Mouse (Mus musculus): ENCODE measurements around the gene Eif4e1b. TPM values are rescaled to one million over a fixed set of nuclear protein-coding genes. Genes with fewer than 3 reads are reported as not detected.
A peak's percentile ranks its signal among the peaks of the same experiment; 100 is the strongest.

The Eif4e1b gene
- polyA plus RNA-seq, 1 experiment from 2014 or later = not detected

DNA sequence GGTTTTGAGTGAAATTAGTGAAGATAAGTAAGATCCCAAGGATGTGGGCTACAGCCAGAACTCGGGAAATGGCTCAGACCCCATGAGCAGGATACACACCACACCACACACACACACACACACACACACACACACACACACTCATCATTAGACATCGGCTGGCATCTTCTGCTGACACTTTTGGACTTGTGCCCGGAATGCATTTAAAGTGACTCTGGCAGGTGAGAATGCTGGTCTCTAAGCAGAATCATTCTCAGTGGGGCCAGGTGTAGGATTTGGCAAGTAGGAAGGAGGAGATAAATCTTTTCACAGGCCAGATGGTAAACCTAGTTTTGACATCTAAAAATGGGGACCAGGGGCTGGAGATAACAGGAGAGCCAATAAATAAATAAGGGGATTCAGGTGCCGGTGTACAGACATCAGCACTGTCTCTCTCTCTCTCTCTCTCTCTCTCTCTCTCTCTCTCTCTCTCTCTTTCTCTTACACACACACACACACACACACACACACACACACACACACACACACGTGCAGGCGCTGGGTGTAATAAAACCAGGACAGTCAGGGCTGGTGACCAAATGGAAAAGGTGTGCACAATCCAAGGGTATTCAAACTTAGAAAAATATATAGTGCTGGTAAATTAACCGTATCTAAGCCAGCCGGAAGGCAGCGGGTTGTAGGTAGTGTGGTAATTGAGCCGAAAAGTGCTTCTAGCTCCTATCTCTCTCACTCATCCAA, 26.5 kb upstream of the Eif4e1b start:
- Histone ChIP-seq H3K4me1 (ENCODE audit: control insufficient read depth, insufficient read depth, low read length) (peaks cover 46% of the 10 kb centered on the region), H3K4me2 (ENCODE audit: low read length) (peak overlapping the region; percentile 85), H3K4me3 (ENCODE audit: low read depth, low read length) (peak overlapping the region; percentile 42), H3K36me3 (ENCODE audit: control insufficient read depth, insufficient read depth, low read length) (no peaks in the 10 kb centered on the region), H3K9ac (ENCODE audit: low read length) (peak overlapping the region; percentile 59), H3K27ac (ENCODE audit: low read depth, low read length) (peak overlapping the region; percentile 94), H3K9me3 (replicated peaks; ENCODE audit: control insufficient read depth, low read length) (no peaks in the 10 kb centered on the region), H3K27me3 (replicated peaks; ENCODE audit: control insufficient read depth, insufficient read depth, low read length) (no peaks in the 10 kb centered on the region)
- 35% methylated on average over 10 of the region's 10 CpGs for WGBS
- DNase-seq (ENCODE audit: low spot score) (peak; percentile 80), ATAC-seq (no peak; the same call in 1 of the 2 replicates)

- Histone ChIP-seq H3K36me3 (ENCODE audit: control insufficient read depth, insufficient read depth, low read length) (no peaks in the 10 kb centered on the region), H3K27ac (ENCODE audit: low read depth, low read length) (peak overlapping the region; percentile 94), H3K9me3 (replicated peaks; ENCODE audit: control insufficient read depth, low read length) (no peaks in the 10 kb centered on the region), H3K4me1 (ENCODE audit: control insufficient read depth, insufficient read depth, low read length) (peaks cover 46% of the 10 kb centered on the region), H3K9ac (ENCODE audit: low read length) (peak overlapping the region; percentile 59), H3K27me3 (replicated peaks; ENCODE audit: control insufficient read depth, insufficient read depth, low read length) (no peaks in the 10 kb centered on the region; the same call in 1 of the 2 replicates), H3K4me2 (ENCODE audit: low read length) (peak overlapping the region; percentile 85), H3K4me3 (ENCODE audit: low read depth, low read length) (peak overlapping the region; percentile 42)
- under 1% methylated on average over 43 of the region's 43 CpGs for WGBS
- peak; percentile 85 for ATAC-seq
- DNase-seq (ENCODE audit: low spot score) = peak; percentile 97
Measured at GRCm38 (mm10) chr13:54758045-54758755, 25.6 kb upstream of the Eif4e1b start.

GRCm38 (mm10) chr13:54758756-54759470, 24.9 kb upstream of the Eif4e1b start:
- peaks cover 46% of the 10 kb centered on the region for H3K4me1 ChIP-seq (ENCODE audit: control insufficient read depth, insufficient read depth, low read length)
- peak overlapping the region; percentile 42 for H3K4me3 ChIP-seq (ENCODE audit: low read depth, low read length)
- H3K4me2 ChIP-seq (ENCODE audit: low read length) = peak overlapping the region; percentile 85
- H3K9ac ChIP-seq (ENCODE audit: low read length) = peak overlapping the region; percentile 45; the same call in 1 of the 2 replicates
- peaks cover 5% of the 10 kb centered on the region; the same call in 1 of the 2 replicates for H3K27me3 ChIP-seq (replicated peaks; ENCODE audit: control insufficient read depth, insufficient read depth, low read length)
- DNase-seq (ENCODE audit: low spot score) = no peak
- ATAC-seq = no peak
- under 1% methylated on average over 29 of the region's 29 CpGs for WGBS
- H3K9me3 ChIP-seq (replicated peaks; ENCODE audit: control insufficient read depth, low read length) = no peaks in the 10 kb centered on the region
- no peaks in the 10 kb centered on the region for H3K36me3 ChIP-seq (ENCODE audit: control insufficient read depth, insufficient read depth, low read length)
- peak overlapping the region; percentile 94 for H3K27ac ChIP-seq (ENCODE audit: low read depth, low read length)

- no peaks in the 10 kb centered on the region for H3K9me3 ChIP-seq (replicated peaks; ENCODE audit: control insufficient read depth, low read length)
- H3K27ac ChIP-seq (ENCODE audit: low read depth, low read length) = no peak overlapping the region
- peaks cover 41% of the 10 kb centered on the region for H3K4me1 ChIP-seq (ENCODE audit: control insufficient read depth, insufficient read depth, low read length)
- DNase-seq (ENCODE audit: low spot score) = no peak
- no peaks in the 10 kb centered on the region for H3K36me3 ChIP-seq (ENCODE audit: control insufficient read depth, insufficient read depth, low read length)
- peaks cover 10% of the 10 kb centered on the region for H3K27me3 ChIP-seq (replicated peaks; ENCODE audit: control insufficient read depth, insufficient read depth, low read length)
- 8% methylated on average over 7 of the region's 7 CpGs for WGBS
- peak overlapping the region; percentile 45; the same call in 1 of the 2 replicates for H3K9ac ChIP-seq (ENCODE audit: low read length)
- no peak overlapping the region for H3K4me3 ChIP-seq (ENCODE audit: low read depth, low read length)
- peak overlapping the region; percentile 85 for H3K4me2 ChIP-seq (ENCODE audit: low read length)
- ATAC-seq = no peak
Measured at GRCm38 (mm10) chr13:54759496-54759895, 24.3 kb upstream of the Eif4e1b start.

GRCm38 (mm10) chr13:54760164-54760795, 23.5 kb upstream of the Eif4e1b start:
- Histone ChIP-seq H3K4me2 (ENCODE audit: low read length) (no peak overlapping the region), H3K4me1 (ENCODE audit: control insufficient read depth, insufficient read depth, low read length) (peaks cover 35% of the 10 kb centered on the region)
- DNase-seq (ENCODE audit: low spot score) = peak; percentile 67

DNA sequence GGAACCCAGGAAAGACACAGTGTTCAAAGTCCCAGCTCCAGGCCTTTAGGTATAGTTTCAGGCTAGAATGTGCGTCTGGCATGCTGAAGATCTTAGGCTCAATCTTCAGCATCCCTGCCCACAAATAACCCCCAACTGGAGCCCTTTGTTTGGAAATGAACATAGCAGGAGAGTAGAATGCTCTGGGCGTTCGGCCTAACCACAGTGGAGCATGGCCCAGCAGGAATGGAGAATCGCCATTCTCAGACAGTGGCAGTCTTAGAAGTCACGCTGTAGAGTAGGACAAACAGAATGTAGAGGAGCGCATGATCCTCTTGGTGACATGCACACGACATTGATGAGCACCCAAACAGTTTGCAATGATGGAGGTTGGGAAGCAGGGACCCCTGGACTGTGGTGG, 22.9 kb upstream of the Eif4e1b start:
- ATAC-seq (no peak), DNase-seq (ENCODE audit: low spot score) (no peak)
- peaks cover 30% of the 10 kb centered on the region for H3K4me1 ChIP-seq (ENCODE audit: control insufficient read depth, insufficient read depth, low read length)
- no peak overlapping the region for H3K27ac ChIP-seq (ENCODE audit: low read depth, low read length)
- H3K4me3 ChIP-seq (ENCODE audit: low read depth, low read length) = no peak overlapping the region
- H3K36me3 ChIP-seq (ENCODE audit: control insufficient read depth, insufficient read depth, low read length) = no peaks in the 10 kb centered on the region
- 67% methylated on average over 7 of the region's 7 CpGs for WGBS
- peaks cover 22% of the 10 kb centered on the region for H3K27me3 ChIP-seq (replicated peaks; ENCODE audit: control insufficient read depth, insufficient read depth, low read length)
- no peak overlapping the region for H3K4me2 ChIP-seq (ENCODE audit: low read length)
- no peaks in the 10 kb centered on the region for H3K9me3 ChIP-seq (replicated peaks; ENCODE audit: control insufficient read depth, low read length)
- H3K9ac ChIP-seq (ENCODE audit: low read length) = no peak overlapping the region

More at GRCm38 (mm10) chr13:54760164-54760795, 23.5 kb upstream of the Eif4e1b start:
- Histone ChIP-seq H3K9ac (ENCODE audit: low read length) (no peak overlapping the region), H3K36me3 (ENCODE audit: control insufficient read depth, insufficient read depth, low read length) (no peaks in the 10 kb centered on the region), H3K27ac (ENCODE audit: low read depth, low read length) (no peak overlapping the region), H3K4me3 (ENCODE audit: low read depth, low read length) (no peak overlapping the region), H3K9me3 (replicated peaks; ENCODE audit: control insufficient read depth, low read length) (no peaks in the 10 kb centered on the region), H3K27me3 (replicated peaks; ENCODE audit: control insufficient read depth, insufficient read depth, low read length) (peaks cover 16% of the 10 kb centered on the region)
- 57% methylated on average over 8 of the region's 8 CpGs for WGBS
- ATAC-seq = peak; percentile 3; the same call in 1 of the 2 replicates

GRCm38 (mm10) chr13:54765281-54766191, 18.3 kb upstream of the Eif4e1b start:
- Histone ChIP-seq H3K4me1 (ENCODE audit: control insufficient read depth, insufficient read depth, low read length) (0 out of 2 replicates have a peak, but pooled peaks cover 3% of the 10 kb centered on the region), H3K27me3 (replicated peaks; ENCODE audit: control insufficient read depth, insufficient read depth, low read length) (peaks cover 27% of the 10 kb centered on the region), H3K4me3 (ENCODE audit: low read depth, low read length) (peak overlapping the region; percentile 45), H3K9ac (ENCODE audit: low read length) (peak overlapping the region; percentile 68), H3K4me2 (ENCODE audit: low read length) (peak overlapping the region; percentile 89), H3K27ac (ENCODE audit: low read depth, low read length) (no peak overlapping the region), H3K36me3 (ENCODE audit: control insufficient read depth, insufficient read depth, low read length) (no peaks in the 10 kb centered on the region), H3K9me3 (replicated peaks; ENCODE audit: control insufficient read depth, low read length) (no peaks in the 10 kb centered on the region)
- WGBS = 5% methylated on average over 44 of the region's 44 CpGs
- DNase-seq (ENCODE audit: low spot score) (no peak), ATAC-seq (peak; percentile 59)

Data from forebrain, embryonic 14.5 days (tissue).